Mouse (Mus musculus) liver, adult 2 months (tissue): ENCODE results near the gene Srd5a2.

Experiments used
- CTCF ChIP-seq: fragments of 200-500 bp; IDR thresholded peaks from 2 replicates; pipeline ENCODE4 v1.5.1; 2011; ENCODE audit warnings: low read depth, low read length, control low read depth
- POLR2A ChIP-seq: fragments of 200-500 bp; IDR thresholded peaks from 2 replicates; pipeline ENCODE4 v1.6.1; 2011; ENCODE audit warnings: low read length, control low read depth; ENCODE audit not compliant: insufficient read depth; ENCODE audit errors: extremely low read depth

- TF ChIP-seq CTCF, result no peak
- no peak for TF ChIP-seq POLR2A
Observed at GRCm38 (mm10) chr17:73984508-73984907, 63.2 kb downstream of the Srd5a2 start.
